Comparison of ENCODE assay signal across 7 mouse cellular contexts in the genomic region with DNA sequence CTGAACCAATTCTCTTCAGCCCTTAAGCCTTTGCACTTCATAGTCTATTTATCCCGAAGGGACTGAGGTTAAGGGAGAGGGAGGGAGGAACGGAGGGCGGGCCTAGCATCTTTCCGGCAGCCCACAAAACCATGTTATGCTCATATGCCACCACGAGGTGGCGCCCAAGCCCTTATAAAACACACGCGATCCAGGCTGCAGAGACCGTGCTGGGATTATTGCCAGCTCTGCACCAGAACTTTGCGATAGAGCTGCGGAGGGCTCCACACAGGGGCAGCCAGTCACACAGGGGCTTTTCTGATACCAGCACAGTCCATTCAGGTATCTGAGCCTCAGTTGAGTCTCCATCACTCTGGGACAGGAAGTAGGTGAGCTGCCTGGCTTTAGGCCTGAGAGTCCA. TPM values are rescaled to one million over a fixed set of nuclear protein-coding genes. Genes with fewer than 3 reads are reported as not detected.
DNase-seq lines count a peak whose midpoint lies in the region; ATAC-seq and TF ChIP-seq lines count a peak whose summit lies in the region.

No protein-coding gene starts in this region.

- peak; percentile 30; the same call in 1 of the 2 replicates for ATAC-seq in intestine, embryonic 15.5 days
- ATAC-seq in midbrain, postnatal 0 days (ENCODE audit: low FRiP score), result peak; percentile 52

- under 1% methylated on average over 11 of the region's 11 CpGs for WGBS in intestine, embryonic 15.5 days
- WGBS in midbrain, postnatal 0 days, result 0% methylated on average over 11 of the region's 11 CpGs

- DNase-seq in adipocyte (ENCODE audit: low spot score), result peak; percentile 96
- peak; percentile 93 to 97 for DNase-seq in cerebellum, postnatal 36 days
- DNase-seq in gastrocnemius, adult 18-20 months (ENCODE audit: low spot score), result peak; percentile 91
- peak; percentile 82 to 90 for DNase-seq in left cerebral cortex, postnatal 36 days (ENCODE audit: low spot score in 2 of 2)
- DNase-seq in midbrain, postnatal 0 days (ENCODE audit: low spot score), result peak; percentile 95
- DNase-seq in spleen, postnatal 10 days (ENCODE audit: low spot score in 2 of 2), result peak; percentile 72 to 88

- no peak overlapping the region for H3K27ac ChIP-seq in intestine, embryonic 15.5 days
- no peak overlapping the region for H3K27ac ChIP-seq in midbrain, postnatal 0 days (ENCODE audit: low read depth, low read length)

- no peak overlapping the region for H3K4me3 ChIP-seq in intestine, embryonic 15.5 days (replicated peaks)
- H3K4me3 ChIP-seq in midbrain, postnatal 0 days (ENCODE audit: low read depth, low read length), result no peak overlapping the region

- H3K4me1 ChIP-seq in intestine, embryonic 15.5 days (replicated peaks), result peaks cover 12% of the 10 kb centered on the region
- H3K4me1 ChIP-seq in midbrain, postnatal 0 days (ENCODE audit: insufficient read depth, low read length), result no peaks in the 10 kb centered on the region

- no peak overlapping the region for H3K9ac ChIP-seq in intestine, embryonic 15.5 days
- no peak overlapping the region for H3K9ac ChIP-seq in midbrain, postnatal 0 days (replicated peaks; ENCODE audit: low read length, poor library complexity, severe bottlenecking)

- H3K4me2 ChIP-seq in intestine, embryonic 15.5 days (replicated peaks), result no peak overlapping the region
- H3K4me2 ChIP-seq in midbrain, postnatal 0 days (ENCODE audit: low read depth, low read length, poor library complexity, severe bottlenecking), result no peak overlapping the region

- no peaks in the 10 kb centered on the region for H3K36me3 ChIP-seq in intestine, embryonic 15.5 days
- no peaks in the 10 kb centered on the region for H3K36me3 ChIP-seq in midbrain, postnatal 0 days (ENCODE audit: insufficient read depth, low read length)

- no peaks in the 10 kb centered on the region for H3K9me3 ChIP-seq in intestine, embryonic 15.5 days
- no peaks in the 10 kb centered on the region for H3K9me3 ChIP-seq in midbrain, postnatal 0 days (ENCODE audit: low read length)

- TF ChIP-seq CTCF in midbrain, postnatal 0 days (IDR thresholded peaks at IDR 0.05), result peak; percentile 97

- H3K27me3 ChIP-seq in intestine, embryonic 15.5 days (replicated peaks), result peaks cover 2% of the 10 kb centered on the region; the same call in 1 of the 2 replicates
- H3K27me3 ChIP-seq in midbrain, postnatal 0 days (ENCODE audit: insufficient read depth, low read length), result no peaks in the 10 kb centered on the region

- intact Hi-C loops in left cerebral cortex, postnatal 36 days (cut with DNase I), result loop anchor here (2.0 to 10.0 kb wide), 2 partner anchors 312 to 340 kb away; no protein-coding TSS in a partner anchor

RNA-seq across cellular contexts. Expression of gene Cd82, which starts 12.1 kb away (rescaled TPM):
- total RNA-seq in gastrocnemius, adult 18-20 months (2021), result 1 to 10 TPM; 8.5 to 9.4 TPM
- polyA plus RNA-seq in intestine, embryonic 15.5 days (2015; fragmentation: Nextera tagmentation; extraction: Ambion mirVana), result 106 and 127 TPM in 2 replicates
- 10 to 100 TPM; 16.7 to 19.4 TPM for total RNA-seq in left cerebral cortex, postnatal 36 days (2021)
- total RNA-seq in midbrain, postnatal 0 days (2014; rRNA removed), result 9.2 and 11.4 TPM in 2 replicates
- 14.5 and 14.8 TPM in 2 replicates for polyA plus RNA-seq in midbrain, postnatal 0 days (2015; fragmentation: Nextera tagmentation; extraction: Ambion mirVana)
